Mouse (Mus musculus) intestine, embryonic 16.5 days (tissue): ENCODE results near the gene Sln. TPM values are rescaled to one million over a fixed set of nuclear protein-coding genes. Genes with fewer than 3 reads are reported as not detected.

Experiments used
- ATAC-seq: fragments of 200-750 bp; cut with Nextera tagmentation; 2 replicates; pipeline ENCODE4 v1.8.0; 2017; ENCODE audit warnings: moderate TSS enrichment, moderate library complexity
- H3K27ac ChIP-seq: fragments of 300-500 bp; sonication (generic); 2 replicates; pipeline ENCODE4 v1.5.1; 2014; ENCODE audit warnings: mild to moderate bottlenecking, low read length
- H3K27me3 ChIP-seq: fragments of 300-500 bp; sonication (generic); replicated peaks from 2 replicates; pipeline ENCODE4 v1.6.1; 2014; ENCODE audit warnings: low read length, control low read depth, mixed read lengths; ENCODE audit not compliant: control insufficient read depth, insufficient read depth
- H3K36me3 ChIP-seq: fragments of 300-500 bp; sonication (generic); 2 replicates; pipeline ENCODE4 v1.6.1; 2014; ENCODE audit warnings: low read length, control low read depth; ENCODE audit not compliant: control insufficient read depth, insufficient read depth
- H3K4me1 ChIP-seq: fragments of 300-500 bp; sonication (generic); 2 replicates; pipeline ENCODE4 v1.6.1; 2014; ENCODE audit warnings: low read length, control low read depth, mixed read lengths; ENCODE audit not compliant: control insufficient read depth, insufficient read depth
- H3K4me2 ChIP-seq: fragments of 300-500 bp; sonication (generic); 2 replicates; pipeline ENCODE4 v1.6.1; 2014; ENCODE audit warnings: low read depth, low read length, control low read depth
- H3K4me3 ChIP-seq: fragments of 300-500 bp; sonication (generic); 2 replicates; pipeline ENCODE4 v1.5.1; 2014; ENCODE audit warnings: mild to moderate bottlenecking, low read length
- H3K9ac ChIP-seq: fragments of 300-500 bp; sonication (generic); 2 replicates; pipeline ENCODE4 v1.6.1; 2014; ENCODE audit warnings: low read depth, low read length
- H3K9me3 ChIP-seq: fragments of 300-500 bp; sonication (generic); 2 replicates; pipeline ENCODE4 v1.6.1; 2016; ENCODE audit warnings: low read length, control low read depth; ENCODE audit not compliant: control insufficient read depth
- WGBS: fragments of 180-500 bp; shearing (Covaris S2); extraction: QIAGEN DNeasy Blood & Tissue Kit; methylation state at CpG from one replicate; pipeline ENCODE4 v1.1.7; 2014; 5-methylcytosine and 5-hydroxymethylcytosine counted together
- polyA plus RNA-seq: library from polyadenylated mRNA; unstranded; fragments of >200 nt; fragmentation: Nextera tagmentation; extraction: Ambion mirVana; gene quantifications from 2 replicates; pipeline ENCODE4 v1.2.1, GENCODE M21; 2015

The Sln gene
- polyA plus RNA-seq, 1 experiment from 2014 or later, result 0.92 TPM

- H3K27ac ChIP-seq, result no peak overlapping the region
- H3K4me3 ChIP-seq, result no peak overlapping the region
- no peak for ATAC-seq
- no peaks in the 10 kb centered on the region for H3K27me3 ChIP-seq
- WGBS, result 58% methylated on average over 4 of the region's 4 CpGs
- no peak overlapping the region for H3K4me2 ChIP-seq
- H3K36me3 ChIP-seq, result no peaks in the 10 kb centered on the region
- H3K9ac ChIP-seq, result no peak overlapping the region
- H3K4me1 ChIP-seq, result no peaks in the 10 kb centered on the region
- H3K9me3 ChIP-seq, result no peaks in the 10 kb centered on the region
These were observed 14.0 kb upstream of the Sln start for GRCm38 (mm10) chr9:53835976-53836375.

- Histone ChIP-seq H3K4me1 (no peaks in the 10 kb centered on the region), H3K9me3 (no peaks in the 10 kb centered on the region), H3K27me3 (no peaks in the 10 kb centered on the region), H3K27ac (no peak overlapping the region), H3K4me2 (no peak overlapping the region), H3K4me3 (no peak overlapping the region), H3K36me3 (no peaks in the 10 kb centered on the region), H3K9ac (no peak overlapping the region)
- 66% methylated on average over 8 of the region's 8 CpGs for WGBS
- no peak for ATAC-seq
These were observed 11.1 kb upstream of the Sln start for GRCm38 (mm10) chr9:53838816-53839215.

GRCm38 (mm10) chr9:53848548-53848947 is 1.4 kb upstream of the Sln start:
- WGBS, result 79% methylated on average over 8 of the region's 8 CpGs
- H3K4me1 ChIP-seq, result no peaks in the 10 kb centered on the region

GRCm38 (mm10) chr9:53852158-53852557 is 2.2 kb downstream of the Sln start:
- 71% methylated on average over 4 of the region's 4 CpGs for WGBS
- H3K4me3 ChIP-seq, result no peak overlapping the region
- H3K9ac ChIP-seq, result no peak overlapping the region
- H3K36me3 ChIP-seq, result no peaks in the 10 kb centered on the region
- H3K9me3 ChIP-seq, result no peaks in the 10 kb centered on the region
- no peak overlapping the region for H3K4me2 ChIP-seq
- no peaks in the 10 kb centered on the region for H3K27me3 ChIP-seq
- no peak overlapping the region for H3K27ac ChIP-seq
- no peak for ATAC-seq
- H3K4me1 ChIP-seq, result no peaks in the 10 kb centered on the region

More at GRCm38 (mm10) chr9:53848548-53848947, 1.4 kb upstream of the Sln start:
- Histone ChIP-seq H3K9ac (no peak overlapping the region), H3K4me2 (no peak overlapping the region), H3K27me3 (no peaks in the 10 kb centered on the region), H3K4me3 (no peak overlapping the region), H3K36me3 (no peaks in the 10 kb centered on the region), H3K9me3 (no peaks in the 10 kb centered on the region), H3K27ac (no peak overlapping the region)
- ATAC-seq, result no peak

- 84% methylated on average over 1 of the region's 1 CpGs for WGBS
- ATAC-seq, result no peak
- H3K9me3 ChIP-seq, result no peaks in the 10 kb centered on the region
- H3K27ac ChIP-seq, result no peak overlapping the region
- no peak overlapping the region for H3K9ac ChIP-seq
- no peak overlapping the region for H3K4me2 ChIP-seq
- H3K4me3 ChIP-seq, result no peak overlapping the region
- H3K4me1 ChIP-seq, result no peaks in the 10 kb centered on the region
- H3K36me3 ChIP-seq, result no peaks in the 10 kb centered on the region
- H3K27me3 ChIP-seq, result no peaks in the 10 kb centered on the region
These were observed 3.7 kb downstream of the Sln start for GRCm38 (mm10) chr9:53853672-53854071.

GRCm38 (mm10) chr9:53854525-53854924 is 4.6 kb downstream of the Sln start:
- H3K4me2 ChIP-seq, result no peak overlapping the region
- no peak for ATAC-seq
- no peak overlapping the region for H3K4me3 ChIP-seq

GRCm38 (mm10) chr9:53857864-53858263 is 7.9 kb downstream of the Sln start:
- no peak overlapping the region for H3K27ac ChIP-seq
- no peaks in the 10 kb centered on the region for H3K9me3 ChIP-seq
- no peaks in the 10 kb centered on the region for H3K27me3 ChIP-seq
- H3K9ac ChIP-seq, result no peak overlapping the region
- H3K4me1 ChIP-seq, result no peaks in the 10 kb centered on the region
- H3K36me3 ChIP-seq, result no peaks in the 10 kb centered on the region
- no peak overlapping the region for H3K4me2 ChIP-seq
- no peak for ATAC-seq
- WGBS, result 62% methylated on average over 5 of the region's 5 CpGs
- H3K4me3 ChIP-seq, result no peak overlapping the region

More at GRCm38 (mm10) chr9:53854525-53854924, 4.6 kb downstream of the Sln start:
- H3K27me3 ChIP-seq, result no peaks in the 10 kb centered on the region
- H3K9ac ChIP-seq, result no peak overlapping the region
- no peaks in the 10 kb centered on the region for H3K4me1 ChIP-seq
- WGBS, result 65% methylated on average over 1 of the region's 1 CpGs
- no peak overlapping the region for H3K27ac ChIP-seq
- H3K36me3 ChIP-seq, result no peaks in the 10 kb centered on the region
- H3K9me3 ChIP-seq, result no peaks in the 10 kb centered on the region

- ATAC-seq, result no peak
- no peaks in the 10 kb centered on the region for H3K9me3 ChIP-seq
- no peak overlapping the region for H3K27ac ChIP-seq
- H3K4me2 ChIP-seq, result no peak overlapping the region
- no peak overlapping the region for H3K4me3 ChIP-seq
- H3K36me3 ChIP-seq, result no peaks in the 10 kb centered on the region
- no peaks in the 10 kb centered on the region for H3K4me1 ChIP-seq
- H3K27me3 ChIP-seq, result no peaks in the 10 kb centered on the region
- WGBS, result 86% methylated on average over 8 of the region's 8 CpGs
- no peak overlapping the region for H3K9ac ChIP-seq
These were observed 23.3 kb downstream of the Sln start for GRCm38 (mm10) chr9:53873239-53873638.

GRCm38 (mm10) chr9:53877423-53877822 is 27.5 kb downstream of the Sln start:
- ATAC-seq, result no peak
- H3K4me1 ChIP-seq, result no peaks in the 10 kb centered on the region
- H3K4me3 ChIP-seq, result no peak overlapping the region
- H3K9ac ChIP-seq, result no peak overlapping the region
- H3K27ac ChIP-seq, result no peak overlapping the region
- no peaks in the 10 kb centered on the region for H3K9me3 ChIP-seq
- H3K27me3 ChIP-seq, result no peaks in the 10 kb centered on the region
- H3K36me3 ChIP-seq, result no peaks in the 10 kb centered on the region
- H3K4me2 ChIP-seq, result no peak overlapping the region
- 54% methylated on average over 2 of the region's 2 CpGs for WGBS

- H3K4me1 ChIP-seq, result no peaks in the 10 kb centered on the region
- 88% methylated on average over 23 of the region's 23 CpGs for WGBS
- no peak for ATAC-seq
- no peak overlapping the region for H3K9ac ChIP-seq
- no peak overlapping the region for H3K4me2 ChIP-seq
- H3K36me3 ChIP-seq, result no peaks in the 10 kb centered on the region
- H3K27ac ChIP-seq, result no peak overlapping the region
- H3K9me3 ChIP-seq, result no peaks in the 10 kb centered on the region
- H3K27me3 ChIP-seq, result no peaks in the 10 kb centered on the region
- H3K4me3 ChIP-seq, result no peak overlapping the region
These were observed 33.8 kb downstream of the Sln start for GRCm38 (mm10) chr9:53883588-53884280.
